Mouse (Mus musculus): ENCODE measurements around the gene Tctex1d4.

GRCm38 (mm10) chr4:117133366-117133796, 6.8 kb downstream of the Tctex1d4 start:
- TF ChIP-seq RCOR1 (conservative IDR thresholded peaks at IDR 0.05; ENCODE audit: low read depth, low read length) (no peak), CTCF (conservative IDR thresholded peaks at IDR 0.05 in 1 of 2, IDR thresholded peaks at IDR 0.05 in 1 of 2; ENCODE audit: low read depth in 2 of 2, low read length in 2 of 2) (no peak), NRF1 (IDR thresholded peaks at IDR 0.05; ENCODE audit: low read depth, low read length) (no peak), MXI1 (IDR thresholded peaks at IDR 0.05; ENCODE audit: low read depth, low read length) (no peak), MAX (IDR thresholded peaks at IDR 0.05; ENCODE audit: low read length) (no peak; the same call in 1 of the 2 replicates), POLR2AphosphoS2 (IDR thresholded peaks at IDR 0.05; ENCODE audit: low read depth, low read length) (no peak), E2F4 (IDR thresholded peaks at IDR 0.05; ENCODE audit: insufficient replicate concordance, low read depth, low read length) (no peak)
